Mouse (Mus musculus): ENCODE measurements at regions not wholly inside any gene's neighbourhood (a gene's known extent, or its start where the extent isn't known, plus 50 kb on each side); places are given as distances from the start of the nearest gene placed in this dataset.

- no peaks in the 10 kb centered on the region for H3K27me3 ChIP-seq (ENCODE audit: control insufficient read depth, insufficient read depth, insufficient read length)
- TF ChIP-seq E2F4 (IDR thresholded peaks at IDR 0.05; ENCODE audit: insufficient read depth) (no peak), CEBPB (IDR thresholded peaks at IDR 0.05; ENCODE audit: insufficient read depth, poor library complexity, severe bottlenecking) (no peak), USF1 (IDR thresholded peaks at IDR 0.05; ENCODE audit: low read depth) (no peak), TCF12 (IDR thresholded peaks at IDR 0.05; ENCODE audit: insufficient read depth, poor library complexity, severe bottlenecking) (no peak), REST (IDR thresholded peaks at IDR 0.05; ENCODE audit: insufficient read depth, insufficient read length) (no peak), MAX (IDR thresholded peaks at IDR 0.05; ENCODE audit: low read depth) (no peak), TCF3 (IDR thresholded peaks at IDR 0.05; ENCODE audit: insufficient read length, low read depth) (no peak), MYOG (IDR thresholded peaks at IDR 0.05; ENCODE audit: control insufficient read depth in 1 of 3, insufficient read depth in 1 of 3, insufficient read length in 2 of 3, low read depth in 2 of 3) (no peak), MYOD1 (IDR thresholded peaks at IDR 0.05; ENCODE audit: control insufficient read depth in 1 of 3, insufficient read length in 2 of 3, low read depth in 2 of 3) (no peak), POLR2A (IDR thresholded peaks at IDR 0.05; ENCODE audit: insufficient read length, low read depth) (no peak), POLR2AphosphoS2 (IDR thresholded peaks at IDR 0.05; ENCODE audit: insufficient read length, low read depth) (no peak), SRF (IDR thresholded peaks at IDR 0.05; ENCODE audit: control insufficient read depth, insufficient read length, low read depth) (no peak)
- H3K36me3 ChIP-seq (ENCODE audit: control insufficient read depth, insufficient read depth), result no peaks in the 10 kb centered on the region
- peak overlapping the region; percentile 60 for H3K4me2 ChIP-seq (ENCODE audit: low read depth)
- no peaks in the 10 kb centered on the region for H3K79me2 ChIP-seq (ENCODE audit: control insufficient read depth, insufficient read depth)
- no peak overlapping the region for H3K4me3 ChIP-seq
- no peak overlapping the region for H3ac ChIP-seq (ENCODE audit: control insufficient read depth, insufficient read length)
Measured at GRCm38 (mm10) chr13:82942691-82943341, 561.0 kb upstream of the Mef2c start.

GRCm38 (mm10) chr13:82946931-82947330 lies 556.9 kb upstream of the Mef2c start:
- H3K79me2 ChIP-seq (ENCODE audit: control insufficient read depth, insufficient read depth), result no peaks in the 10 kb centered on the region
- no peaks in the 10 kb centered on the region for H3K27me3 ChIP-seq (ENCODE audit: control insufficient read depth, insufficient read depth, insufficient read length)
- H3K4me3 ChIP-seq, result no peak overlapping the region
- no peaks in the 10 kb centered on the region for H3K36me3 ChIP-seq (ENCODE audit: control insufficient read depth, insufficient read depth)
- H3ac ChIP-seq (ENCODE audit: control insufficient read depth, insufficient read length), result no peak overlapping the region
- no peak overlapping the region for H3K4me2 ChIP-seq (ENCODE audit: low read depth)
- TF ChIP-seq MAX (IDR thresholded peaks at IDR 0.05; ENCODE audit: low read depth) (no peak), REST (IDR thresholded peaks at IDR 0.05; ENCODE audit: insufficient read depth, insufficient read length) (no peak), MYOD1 (IDR thresholded peaks at IDR 0.05; ENCODE audit: control insufficient read depth in 1 of 3, insufficient read length in 2 of 3, low read depth in 2 of 3) (no peak), USF1 (IDR thresholded peaks at IDR 0.05; ENCODE audit: low read depth) (no peak)

GRCm38 (mm10) chr13:82949541-82949940 lies 554.3 kb upstream of the Mef2c start:
- no peaks in the 10 kb centered on the region for H3K79me2 ChIP-seq (ENCODE audit: control insufficient read depth, insufficient read depth)
- no peaks in the 10 kb centered on the region for H3K36me3 ChIP-seq (ENCODE audit: control insufficient read depth, insufficient read depth)
- no peak overlapping the region for H3K4me3 ChIP-seq
- no peak for TF ChIP-seq USF1 (IDR thresholded peaks at IDR 0.05; ENCODE audit: low read depth)
- TF ChIP-seq TCF12 (IDR thresholded peaks at IDR 0.05; ENCODE audit: insufficient read depth, poor library complexity, severe bottlenecking), result no peak
- TF ChIP-seq E2F4 (IDR thresholded peaks at IDR 0.05; ENCODE audit: insufficient read depth), result no peak
- TF ChIP-seq MAX (IDR thresholded peaks at IDR 0.05; ENCODE audit: low read depth), result no peak
- TF ChIP-seq POLR2A (IDR thresholded peaks at IDR 0.05; ENCODE audit: insufficient read length, low read depth), result no peak
- no peak for TF ChIP-seq MYOD1 (IDR thresholded peaks at IDR 0.05; ENCODE audit: control insufficient read depth in 1 of 3, insufficient read length in 2 of 3, low read depth in 2 of 3)
- H3ac ChIP-seq (ENCODE audit: control insufficient read depth, insufficient read length), result no peak overlapping the region
- H3K4me2 ChIP-seq (ENCODE audit: low read depth), result no peak overlapping the region
- H3K27me3 ChIP-seq (ENCODE audit: control insufficient read depth, insufficient read depth, insufficient read length), result no peaks in the 10 kb centered on the region

- TF ChIP-seq MYOG (IDR thresholded peaks at IDR 0.05; ENCODE audit: control insufficient read depth in 1 of 3, insufficient read depth in 1 of 3, insufficient read length in 2 of 3, low read depth in 2 of 3) (peak in 1 of 3 experiments; percentile 91), MYOD1 (IDR thresholded peaks at IDR 0.05; ENCODE audit: control insufficient read depth in 1 of 3, insufficient read length in 2 of 3, low read depth in 2 of 3) (peak in 1 of 3 experiments; percentile 35), MAX (IDR thresholded peaks at IDR 0.05; ENCODE audit: low read depth) (no peak)
- no peak overlapping the region for H3K4me3 ChIP-seq
- no peak overlapping the region for H3ac ChIP-seq (ENCODE audit: control insufficient read depth, insufficient read length)
- H3K79me2 ChIP-seq (ENCODE audit: control insufficient read depth, insufficient read depth), result no peaks in the 10 kb centered on the region
- H3K4me2 ChIP-seq (ENCODE audit: low read depth), result no peak overlapping the region
- H3K36me3 ChIP-seq (ENCODE audit: control insufficient read depth, insufficient read depth), result no peaks in the 10 kb centered on the region
- H3K27me3 ChIP-seq (ENCODE audit: control insufficient read depth, insufficient read depth, insufficient read length), result no peaks in the 10 kb centered on the region
Measured at GRCm38 (mm10) chr13:82962333-82962732, 541.5 kb upstream of the Mef2c start.

GRCm38 (mm10) chr13:82971722-82972121 lies 532.1 kb upstream of the Mef2c start:
- Histone ChIP-seq H3K4me3 (no peak overlapping the region), H3K79me2 (ENCODE audit: control insufficient read depth, insufficient read depth) (no peaks in the 10 kb centered on the region), H3K36me3 (ENCODE audit: control insufficient read depth, insufficient read depth) (no peaks in the 10 kb centered on the region), H3K27me3 (ENCODE audit: control insufficient read depth, insufficient read depth, insufficient read length) (no peaks in the 10 kb centered on the region), H3K4me2 (ENCODE audit: low read depth) (no peak overlapping the region), H3ac (ENCODE audit: control insufficient read depth, insufficient read length) (no peak overlapping the region)
- no peak for TF ChIP-seq SRF (IDR thresholded peaks at IDR 0.05; ENCODE audit: control insufficient read depth, insufficient read length, low read depth)
- TF ChIP-seq MYOD1 (IDR thresholded peaks at IDR 0.05; ENCODE audit: control insufficient read depth in 1 of 3, insufficient read length in 2 of 3, low read depth in 2 of 3), result no peak
- no peak for TF ChIP-seq TCF12 (IDR thresholded peaks at IDR 0.05; ENCODE audit: insufficient read depth, poor library complexity, severe bottlenecking)
- TF ChIP-seq POLR2A (IDR thresholded peaks at IDR 0.05; ENCODE audit: insufficient read length, low read depth), result no peak
- TF ChIP-seq MYOG (IDR thresholded peaks at IDR 0.05; ENCODE audit: control insufficient read depth in 1 of 3, insufficient read depth in 1 of 3, insufficient read length in 2 of 3, low read depth in 2 of 3), result no peak
- no peak for TF ChIP-seq E2F4 (IDR thresholded peaks at IDR 0.05; ENCODE audit: insufficient read depth)
- no peak for TF ChIP-seq TCF3 (IDR thresholded peaks at IDR 0.05; ENCODE audit: insufficient read length, low read depth)
- no peak for TF ChIP-seq MAX (IDR thresholded peaks at IDR 0.05; ENCODE audit: low read depth)
- TF ChIP-seq REST (IDR thresholded peaks at IDR 0.05; ENCODE audit: insufficient read depth, insufficient read length), result no peak
- no peak for TF ChIP-seq CEBPB (IDR thresholded peaks at IDR 0.05; ENCODE audit: insufficient read depth, poor library complexity, severe bottlenecking)
- TF ChIP-seq POLR2AphosphoS2 (IDR thresholded peaks at IDR 0.05; ENCODE audit: insufficient read length, low read depth), result no peak
- no peak for TF ChIP-seq USF1 (IDR thresholded peaks at IDR 0.05; ENCODE audit: low read depth)
